Mouse (Mus musculus) embryonic facial prominence, embryonic 11.5 days (tissue): Measurements from ENCODE around the gene Gabbr2. TPM values are rescaled to one million over a fixed set of nuclear protein-coding genes. Genes with fewer than 3 reads are reported as not detected.

Experiments used
- ATAC-seq: fragments of 200-750 bp; cut with Nextera tagmentation; replicated peaks from 2 replicates; pipeline ENCODE4 v1.8.0; 2017; ENCODE audit warnings: low read depth; ENCODE audit not compliant: insufficient number of reproducible peaks, low FRiP score, low TSS enrichment
- DNase-seq: peaks from one replicate; pipeline ENCODE4 v3.0.0-alpha.2; 2015; ENCODE audit warnings: low spot score
- H3K27ac ChIP-seq: fragments of 300-500 bp; sonication (generic); replicated peaks from 2 replicates; pipeline ENCODE4 v1.5.1; 2014; ENCODE audit warnings: mild to moderate bottlenecking, low read depth, low read length, control low read depth
- H3K27me3 ChIP-seq: fragments of 300-500 bp; sonication (generic); 2 replicates; pipeline ENCODE4 v1.6.1; 2014; ENCODE audit warnings: mild to moderate bottlenecking, low read length, moderate library complexity, mixed read lengths; ENCODE audit not compliant: control insufficient read depth, insufficient read depth
- H3K36me3 ChIP-seq: fragments of 300-500 bp; sonication (generic); replicated peaks from 2 replicates; pipeline ENCODE4 v1.6.1; 2014; ENCODE audit warnings: low read depth, mild to moderate bottlenecking, low read length, moderate library complexity, mixed read lengths; ENCODE audit not compliant: control insufficient read depth, insufficient read depth
- H3K4me1 ChIP-seq: fragments of 300-500 bp; sonication (generic); 2 replicates; pipeline ENCODE4 v1.6.1; 2014; ENCODE audit warnings: low read length, mixed read lengths; ENCODE audit not compliant: control insufficient read depth, insufficient read depth
- H3K4me2 ChIP-seq: fragments of 300-500 bp; sonication (generic); 2 replicates; pipeline ENCODE4 v1.6.1; 2014; ENCODE audit warnings: low read depth, mild to moderate bottlenecking, control low read depth, low read length, moderate library complexity
- H3K4me3 ChIP-seq: fragments of 300-500 bp; sonication (generic); 2 replicates; pipeline ENCODE4 v1.5.1; 2014; ENCODE audit warnings: low read depth, low read length, control low read depth
- H3K9ac ChIP-seq: fragments of 300-500 bp; sonication (generic); replicated peaks from 2 replicates; pipeline ENCODE4 v1.6.1; 2014; ENCODE audit warnings: mild to moderate bottlenecking, control low read depth, low read length
- H3K9me3 ChIP-seq: fragments of 300-500 bp; sonication (generic); replicated peaks from 2 replicates; pipeline ENCODE4 v1.6.1; 2016; ENCODE audit warnings: mild to moderate bottlenecking, low read length, inconsistent platforms, mixed read lengths; ENCODE audit not compliant: control insufficient read depth
- WGBS: fragments of 180-500 bp; shearing (Covaris S2); extraction: QIAGEN DNeasy Blood & Tissue Kit; methylation state at CpG from one replicate; pipeline ENCODE4 v1.1.7; 2014; 5-methylcytosine and 5-hydroxymethylcytosine counted together
- polyA plus RNA-seq: library from polyadenylated mRNA; unstranded; fragments of >200 nt; fragmentation: Nextera tagmentation; extraction: Ambion mirVana; gene quantifications from 2 replicates; pipeline ENCODE4 v1.2.1, GENCODE M21; 2014

The Gabbr2 gene
- polyA plus RNA-seq, 1 experiment from 2014 or later = 0.25 TPM

- DNase-seq (no peak), ATAC-seq (no peak)
- Histone ChIP-seq H3K9ac (no peak overlapping the region), H3K4me1 (no peaks in the 10 kb centered on the region), H3K4me2 (no peak overlapping the region), H3K9me3 (no peaks in the 10 kb centered on the region), H3K36me3 (no peaks in the 10 kb centered on the region), H3K27ac (no peak overlapping the region), H3K27me3 (no peaks in the 10 kb centered on the region), H3K4me3 (no peak overlapping the region)
- 87% methylated on average over 7 of the region's 7 CpGs for WGBS
These were observed 107.5 kb downstream of the Gabbr2 start for GRCm38 (mm10) chr4:46884132-46884531.

DNA sequence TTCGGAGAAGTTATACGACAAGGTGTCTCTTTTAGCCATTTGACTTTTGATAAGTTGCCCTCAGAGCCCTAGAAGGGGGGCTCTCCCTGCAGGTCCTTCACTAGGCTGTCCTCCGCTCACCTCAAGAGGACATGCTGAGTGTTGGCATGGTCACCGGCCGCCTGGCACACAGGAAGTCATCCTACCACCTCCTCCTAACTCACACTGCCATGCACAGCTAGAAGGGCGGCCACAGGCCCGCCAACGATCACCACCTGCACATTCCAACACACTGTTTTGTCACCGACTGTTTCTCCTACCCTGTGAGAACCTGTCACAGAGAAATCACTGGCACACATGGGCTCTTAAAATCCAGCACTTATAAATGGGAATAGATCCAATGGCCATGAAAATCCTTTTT lies 108.1 kb downstream of the Gabbr2 start:
- no peaks in the 10 kb centered on the region for H3K9me3 ChIP-seq
- H3K4me3 ChIP-seq = no peak overlapping the region
- DNase-seq (no peak), ATAC-seq (no peak)
- H3K9ac ChIP-seq = no peak overlapping the region
- WGBS = 79% methylated on average over 9 of the region's 9 CpGs
- H3K27me3 ChIP-seq = no peaks in the 10 kb centered on the region
- H3K36me3 ChIP-seq = no peaks in the 10 kb centered on the region
- no peaks in the 10 kb centered on the region for H3K4me1 ChIP-seq
- H3K27ac ChIP-seq = no peak overlapping the region
- H3K4me2 ChIP-seq = no peak overlapping the region

DNA sequence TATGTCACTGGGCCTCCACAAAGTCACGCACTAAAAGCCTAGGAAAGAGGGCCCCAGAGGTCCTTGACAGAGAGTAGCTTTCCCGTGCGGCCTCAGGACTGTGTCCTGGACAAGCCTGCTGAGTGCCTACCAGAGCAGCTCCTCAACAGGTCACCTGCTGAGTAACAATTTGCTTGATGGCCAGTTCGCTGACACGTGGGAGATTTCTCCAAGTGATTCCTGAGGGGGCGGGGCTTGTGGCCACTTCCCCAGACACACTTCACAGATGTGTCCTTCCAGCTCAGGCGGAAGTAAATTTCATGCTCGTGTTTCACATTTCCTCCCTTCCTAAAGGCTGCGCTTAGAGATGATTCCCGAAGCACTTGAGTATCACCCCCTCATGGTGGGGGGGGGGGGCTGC lies 108.6 kb downstream of the Gabbr2 start:
- H3K9ac ChIP-seq = no peak overlapping the region
- H3K27ac ChIP-seq = no peak overlapping the region
- no peak overlapping the region for H3K4me2 ChIP-seq
- no peaks in the 10 kb centered on the region for H3K4me1 ChIP-seq
- ATAC-seq (no peak), DNase-seq (peak; percentile 22)
- H3K36me3 ChIP-seq = no peaks in the 10 kb centered on the region
- H3K9me3 ChIP-seq = no peaks in the 10 kb centered on the region
- H3K27me3 ChIP-seq = no peaks in the 10 kb centered on the region
- WGBS = 47% methylated on average over 10 of the region's 10 CpGs
- H3K4me3 ChIP-seq = no peak overlapping the region

DNA sequence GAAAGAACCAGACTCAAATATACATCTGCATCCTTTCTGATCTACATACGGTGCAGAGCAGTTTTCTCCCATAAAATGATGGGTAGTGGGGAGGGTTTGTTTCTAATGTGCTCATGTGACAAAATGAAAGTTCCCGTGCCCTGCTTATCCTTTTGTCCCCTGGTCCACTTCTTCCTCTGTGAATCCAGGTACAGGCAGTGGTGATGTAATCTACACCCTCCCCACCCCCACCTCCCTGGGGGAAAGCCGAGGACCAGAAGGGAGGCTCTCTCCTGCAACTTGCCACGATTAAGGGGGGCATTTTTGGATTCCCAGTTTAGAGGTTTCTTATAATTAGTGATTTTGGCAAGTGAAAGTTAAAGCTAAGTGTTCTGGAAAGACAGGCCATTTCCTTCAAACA lies 110.4 kb downstream of the Gabbr2 start:
- no peak overlapping the region for H3K4me2 ChIP-seq
- no peak for DNase-seq
- no peaks in the 10 kb centered on the region for H3K4me1 ChIP-seq

DNA sequence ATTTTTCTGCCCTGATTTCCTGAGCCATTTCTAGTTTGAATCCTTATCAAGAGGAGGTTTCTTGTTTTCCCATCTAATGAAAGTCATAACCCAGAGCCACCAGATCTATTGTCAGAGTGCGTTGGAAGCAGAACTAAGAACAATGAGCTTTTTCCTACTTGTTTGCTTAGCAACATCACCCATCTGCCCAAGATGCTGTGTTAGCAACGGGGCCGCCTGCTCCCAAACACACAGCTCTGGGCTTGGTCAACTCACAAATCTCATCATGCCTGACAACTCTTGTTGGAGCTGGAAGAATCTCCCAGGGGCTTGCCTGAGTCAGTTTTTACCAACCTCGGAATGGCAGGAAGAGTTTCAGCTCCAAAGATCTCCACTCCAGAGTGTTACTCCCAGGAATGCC lies 111.7 kb downstream of the Gabbr2 start:
- no peak overlapping the region for H3K4me2 ChIP-seq
- WGBS = 46% methylated on average over 4 of the region's 4 CpGs

More for the DNA sequence above, 110.4 kb downstream of the Gabbr2 start:
- H3K27me3 ChIP-seq = no peaks in the 10 kb centered on the region
- H3K9me3 ChIP-seq = no peaks in the 10 kb centered on the region
- 60% methylated on average over 4 of the region's 4 CpGs for WGBS
- H3K4me3 ChIP-seq = no peak overlapping the region
- no peak for ATAC-seq
- no peak overlapping the region for H3K27ac ChIP-seq
- H3K36me3 ChIP-seq = no peaks in the 10 kb centered on the region
- no peak overlapping the region for H3K9ac ChIP-seq

GRCm38 (mm10) chr4:46872750-46873149 lies 118.9 kb downstream of the Gabbr2 start:
- Histone ChIP-seq H3K27ac (no peak overlapping the region), H3K9ac (no peak overlapping the region), H3K27me3 (no peaks in the 10 kb centered on the region), H3K4me1 (no peaks in the 10 kb centered on the region), H3K4me3 (no peak overlapping the region), H3K4me2 (no peak overlapping the region), H3K36me3 (no peaks in the 10 kb centered on the region), H3K9me3 (no peaks in the 10 kb centered on the region)
- ATAC-seq = no peak
- no peak for DNase-seq
- 83% methylated on average over 4 of the region's 4 CpGs for WGBS

More for the DNA sequence above, 111.7 kb downstream of the Gabbr2 start:
- no peak overlapping the region for H3K27ac ChIP-seq
- no peak for DNase-seq
- no peaks in the 10 kb centered on the region for H3K4me1 ChIP-seq
- no peak overlapping the region for H3K9ac ChIP-seq
- ATAC-seq = no peak
- H3K4me3 ChIP-seq = no peak overlapping the region
- no peaks in the 10 kb centered on the region for H3K27me3 ChIP-seq
- H3K9me3 ChIP-seq = no peaks in the 10 kb centered on the region
- no peaks in the 10 kb centered on the region for H3K36me3 ChIP-seq

DNA sequence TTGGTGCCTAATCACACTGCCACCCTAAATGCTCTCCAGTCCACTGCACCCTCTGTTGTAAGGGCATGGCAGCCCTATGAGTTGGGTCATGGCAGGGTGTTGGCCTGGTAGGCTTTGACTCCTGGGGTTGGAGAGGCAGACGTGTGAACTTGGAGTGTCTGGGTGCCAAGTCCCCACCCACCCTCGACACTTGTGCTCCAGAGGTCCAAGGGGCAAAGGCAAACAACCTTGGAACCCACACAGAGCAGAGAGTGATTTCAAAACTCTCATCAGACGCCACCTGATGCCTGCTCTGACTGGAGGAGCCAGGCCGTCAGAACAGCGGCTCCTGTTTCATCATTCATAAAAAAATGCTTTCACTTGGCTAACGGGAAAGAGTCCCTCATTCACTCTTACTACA lies 121.5 kb downstream of the Gabbr2 start:
- ATAC-seq = no peak
- 50% methylated on average over 6 of the region's 6 CpGs for WGBS
- Histone ChIP-seq H3K36me3 (no peaks in the 10 kb centered on the region), H3K4me3 (no peak overlapping the region), H3K9ac (no peak overlapping the region), H3K27me3 (no peaks in the 10 kb centered on the region), H3K27ac (no peak overlapping the region), H3K4me1 (no peaks in the 10 kb centered on the region), H3K4me2 (no peak overlapping the region), H3K9me3 (no peaks in the 10 kb centered on the region)
- no peak for DNase-seq

DNA sequence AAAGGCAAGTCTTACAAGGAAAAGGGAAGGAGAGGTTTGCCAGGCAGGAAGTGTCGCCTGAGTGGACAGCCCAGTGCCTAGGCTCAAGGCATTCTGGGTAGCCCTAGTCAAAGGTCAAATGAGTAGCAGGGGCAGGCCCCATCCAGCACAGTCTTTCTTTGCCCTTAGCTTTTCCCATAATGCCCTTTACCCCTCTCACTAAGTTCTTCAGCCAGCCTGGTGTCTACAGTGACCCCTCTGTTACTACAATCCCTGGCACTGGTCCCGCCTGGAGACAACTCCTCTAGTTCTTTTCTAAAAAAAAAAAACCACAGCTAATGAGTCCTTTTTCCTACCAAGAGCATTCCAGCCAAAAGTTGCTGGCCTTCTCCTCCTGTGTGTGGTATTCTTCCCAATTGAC lies 122.3 kb downstream of the Gabbr2 start:
- Histone ChIP-seq H3K27ac (no peak overlapping the region), H3K9me3 (no peaks in the 10 kb centered on the region), H3K4me2 (no peak overlapping the region), H3K4me3 (no peak overlapping the region), H3K4me1 (no peaks in the 10 kb centered on the region), H3K9ac (no peak overlapping the region), H3K27me3 (no peaks in the 10 kb centered on the region), H3K36me3 (no peaks in the 10 kb centered on the region)
- ATAC-seq (no peak), DNase-seq (no peak)
- 83% methylated on average over 2 of the region's 2 CpGs for WGBS
